22 mouse cellular contexts compared by ENCODE assay signal in genomic region chr12:75271726-75272125, GRCm38 (mm10). TPM values are rescaled to one million over a fixed set of nuclear protein-coding genes. Genes with fewer than 3 reads are reported as not detected.
DNase-seq lines count a peak whose midpoint lies in the region; ATAC-seq and TF ChIP-seq lines count a peak whose summit lies in the region.
"Had no signal": no experiment of that assay in that cellular context is flagged by ENCODE, and none has a peak within 500 bp of the region (broad histone marks: within the 10 kb centered on the region; RNA-seq: fewer than 3 reads in every experiment).

No protein-coding gene starts in this region.

- no peak overlapping the region for H3K27ac ChIP-seq in kidney, adult 2 months (ENCODE audit: insufficient read depth, low read depth, low read length)
- H3K27ac ChIP-seq in hindbrain, embryonic 10.5 days: no peak overlapping the region
- H3K27ac ChIP-seq: embryonic facial prominence, embryonic 13.5 days; heart, adult 2 months; heart, embryonic 15.5 days; kidney, postnatal 0 days; limb, embryonic 13.5 days; liver, embryonic 13.5 days; neural tube, embryonic 13.5 days; stomach, embryonic 15.5 days had no signal

- TF ChIP-seq CTCF in kidney, adult 2 months (conservative IDR thresholded peaks at IDR 0.05; ENCODE audit: insufficient read depth, insufficient read length, low read depth, low read length): no peak

- H3K4me1 ChIP-seq in kidney, adult 2 months (ENCODE audit: control insufficient read depth, insufficient read depth, low read length): no peaks in the 10 kb centered on the region
- H3K4me1 ChIP-seq in hindbrain, embryonic 10.5 days (replicated peaks): no peaks in the 10 kb centered on the region
- H3K4me1 ChIP-seq: embryonic facial prominence, embryonic 13.5 days; heart, embryonic 15.5 days; limb, embryonic 13.5 days; liver, embryonic 13.5 days; neural tube, embryonic 13.5 days; stomach, embryonic 15.5 days had no signal

- H3K9me3 ChIP-seq in hindbrain, embryonic 10.5 days: no peaks in the 10 kb centered on the region
- H3K9me3 ChIP-seq: embryonic facial prominence, embryonic 13.5 days; heart, embryonic 15.5 days; limb, embryonic 13.5 days; liver, embryonic 13.5 days; neural tube, embryonic 13.5 days; stomach, embryonic 15.5 days had no signal

- H3K4me3 ChIP-seq in kidney, adult 2 months (ENCODE audit: insufficient read depth, low read depth, low read length): no peak overlapping the region
- no peak overlapping the region for H3K4me3 ChIP-seq in hindbrain, embryonic 10.5 days
- H3K4me3 ChIP-seq: embryonic facial prominence, embryonic 13.5 days; heart, adult 2 months; heart, embryonic 15.5 days; limb, embryonic 13.5 days; liver, embryonic 13.5 days; neural tube, embryonic 13.5 days; stomach, embryonic 15.5 days had no signal

- ATAC-seq in megakaryocyte, adult 5-6 weeks (ENCODE audit: poor library complexity, severe bottlenecking): peak; percentile 51
- ATAC-seq: CD4-positive, CD25-positive, alpha-beta regulatory T cell, adult 4 months; forebrain, embryonic 14.5 days had no signal

- H3K36me3 ChIP-seq in kidney, adult 2 months (ENCODE audit: control insufficient read depth, insufficient read depth, low read length): no peaks in the 10 kb centered on the region
- H3K36me3 ChIP-seq in hindbrain, embryonic 10.5 days: no peaks in the 10 kb centered on the region
- H3K36me3 ChIP-seq: embryonic facial prominence, embryonic 13.5 days; heart, embryonic 15.5 days; limb, embryonic 13.5 days; liver, embryonic 13.5 days; neural tube, embryonic 13.5 days; stomach, embryonic 15.5 days had no signal

- peak; percentile 85 for DNase-seq in heart, adult 11 months
- DNase-seq in heart, adult 9 months (ENCODE audit: low spot score in 2 of 2): no peak
- peak; percentile 33 for DNase-seq in 416B (ENCODE audit: low read depth)
- DNase-seq in NIH3T3 (ENCODE audit: low read depth): peak; percentile 15
- no peak for DNase-seq in kidney, adult 2 months
- DNase-seq in hindbrain, embryonic 10.5 days (ENCODE audit: low spot score): no peak
- DNase-seq: adrenal gland, postnatal 36 days; cerebellum, adult 18-20 months; heart, adult 2 months; kidney, adult 11 months; liver, embryonic 13.5 days; midbrain, embryonic 14.5 days; thymus, adult 18-20 months had no signal

- no peak for TF ChIP-seq POLR2A in kidney, adult 2 months (IDR thresholded peaks at IDR 0.05; ENCODE audit: low read depth, low read length)

- 64% methylated on average over 4 of the region's 4 CpGs for WGBS in kidney, adult 2 months
- 83% methylated on average over 4 of the region's 4 CpGs for WGBS in hindbrain, embryonic 10.5 days

- no peaks in the 10 kb centered on the region for H3K27me3 ChIP-seq in kidney, adult 2 months (replicated peaks; ENCODE audit: control insufficient read depth, insufficient read depth, low read length)
- no peaks in the 10 kb centered on the region for H3K27me3 ChIP-seq in hindbrain, embryonic 10.5 days (ENCODE audit: insufficient read depth, poor library complexity, severe bottlenecking)
- H3K27me3 ChIP-seq: embryonic facial prominence, embryonic 13.5 days; heart, embryonic 15.5 days; limb, embryonic 13.5 days; liver, embryonic 13.5 days; neural tube, embryonic 13.5 days; stomach, embryonic 15.5 days had no signal

RNA-seq across cellular contexts. Expression of gene Rhoj, which starts 36.4 kb away (rescaled TPM):
- total RNA-seq in megakaryocyte, adult 5-6 weeks (2015): not detected in 2 replicates
- 0.18 TPM in 1 of 2 replicates, not detected in the other for total RNA-seq in megakaryocyte, adult 5-6 weeks (2017)
- 19.5 and 21.7 TPM in 2 replicates for polyA plus RNA-seq in kidney, adult 2 months (2012; rRNA removed)
- polyA plus RNA-seq in hindbrain, embryonic 10.5 days (2016; fragmentation: Nextera tagmentation; extraction: Ambion mirVana): 28.0 and 28.5 TPM in 2 replicates

Comparison
In these comparisons a context has a peak if more than half of its experiments do, and no peak if none do; other contexts are left out.
1. DNase-seq: peak in heart, adult 11 months (single experiment), 416B (single experiment) and NIH3T3 (single experiment); none in heart, adult 9 months (0 of 2), kidney, adult 2 months (single experiment) and hindbrain, embryonic 10.5 days (single experiment).